Mouse (Mus musculus): Measurements from ENCODE around the gene Alg12.

- no peak for TF ChIP-seq CTCF (IDR thresholded peaks at IDR 0.05; ENCODE audit: insufficient read depth, low read depth, low read length)
- TF ChIP-seq POLR2A (IDR thresholded peaks at IDR 0.05; ENCODE audit: insufficient read depth, low read depth, low read length) = no peak
Measured at GRCm38 (mm10) chr15:88832536-88832935, 13.4 kb upstream of the Alg12 start.

All from olfactory bulb, adult 2 months (tissue).